Mouse (Mus musculus): ENCODE results near the gene Pecr. TPM values are rescaled to one million over a fixed set of nuclear protein-coding genes. Genes with fewer than 3 reads are reported as not detected.

The Pecr gene
- polyA plus RNA-seq, 1 experiment: 2.8 TPM

DNA sequence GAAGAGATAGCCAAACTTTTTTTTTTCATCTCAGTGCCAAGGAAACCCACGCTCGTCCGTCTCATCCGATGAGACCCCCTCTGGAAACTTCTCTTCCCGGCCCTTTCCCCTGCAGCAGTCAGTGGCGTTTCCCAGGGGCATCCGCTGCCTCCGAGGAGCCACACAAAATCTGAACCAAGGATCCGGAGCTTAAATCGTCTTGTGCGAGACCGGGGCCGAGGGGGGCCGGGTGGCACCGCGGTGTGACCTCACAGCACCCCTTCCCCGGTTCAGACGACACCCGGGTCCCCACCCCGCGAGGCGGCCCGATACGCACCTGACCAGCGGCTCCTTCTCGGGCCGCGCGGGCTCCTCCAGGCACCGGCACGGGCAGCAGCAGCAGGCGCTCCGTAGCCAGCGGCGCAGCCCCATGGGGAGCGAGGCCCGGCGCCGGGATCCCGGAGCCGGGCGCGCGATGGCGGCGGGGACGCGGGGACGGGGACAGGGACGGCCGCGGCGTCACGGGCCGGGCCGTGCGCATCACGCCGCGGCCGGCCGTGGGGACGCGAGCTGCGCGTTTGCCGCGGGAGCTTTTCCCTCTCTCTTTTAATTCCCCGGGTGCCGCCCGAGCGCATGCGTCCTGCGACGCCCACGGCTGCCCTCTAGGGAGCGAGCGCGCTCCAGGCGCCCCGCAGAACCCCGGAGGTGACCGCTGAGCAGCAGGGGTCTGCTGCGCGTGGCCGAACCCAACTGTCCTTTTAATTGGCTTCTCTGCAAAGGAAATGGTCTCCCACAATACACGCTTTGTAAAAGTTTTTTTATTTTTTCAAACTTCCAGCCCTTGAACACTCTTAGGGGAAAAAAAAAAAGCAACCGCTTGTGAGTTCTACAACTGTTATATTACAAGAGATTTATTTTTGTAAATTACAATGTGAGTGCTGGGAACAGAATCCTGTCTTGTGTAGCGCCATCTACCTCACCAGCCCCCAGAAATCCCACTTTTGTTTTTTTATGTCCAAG is 72.1 kb downstream of the Pecr start, which contains the start of gene Mreg:
TSS of gene Mreg (minus strand) at position 607 of the 999 bp plus-strand sequence.
- 1% methylated on average over 89 of the region's 89 CpGs for WGBS
- TF ChIP-seq POLR2A (IDR thresholded peaks at IDR 0.05; ENCODE audit: low read depth, low read length) (no peak), CTCF (IDR thresholded peaks at IDR 0.05; ENCODE audit: extremely low read depth, insufficient read depth, insufficient read length, insufficient replicate concordance) (peak; percentile 20; the same call in 1 of the 2 replicates)

GRCm38 (mm10) chr1:72210803-72211679 is 73.1 kb downstream of the Pecr start:
- peaks cover 3% of the 10 kb centered on the region; the same call in 1 of the 2 replicates for H3K27me3 ChIP-seq (ENCODE audit: control insufficient read depth, insufficient read depth, low read length)
- H3K4me3 ChIP-seq (ENCODE audit: extremely low read depth, insufficient read depth, insufficient read length): peak overlapping the region; percentile 64
- peaks cover 6% of the 10 kb centered on the region; the same call in 1 of the 2 replicates for H3K4me1 ChIP-seq (ENCODE audit: control insufficient read depth, insufficient read depth, insufficient read length)
- TF ChIP-seq CTCF (IDR thresholded peaks at IDR 0.05; ENCODE audit: extremely low read depth, insufficient read depth, insufficient read length, insufficient replicate concordance) (no peak), POLR2A (IDR thresholded peaks at IDR 0.05; ENCODE audit: low read depth, low read length) (no peak)
- no peak overlapping the region for H3K27ac ChIP-seq (ENCODE audit: insufficient read depth, low read length)
- 23% methylated on average over 17 of the region's 17 CpGs for WGBS
- no peak for DNase-seq (ENCODE audit: low read depth in 1 of 2, low spot score in 2 of 2)
- no peaks in the 10 kb centered on the region for H3K36me3 ChIP-seq (ENCODE audit: control insufficient read depth, insufficient read depth, low read length)

More for the DNA sequence above, 72.1 kb downstream of the Pecr start, which contains the start of gene Mreg:
- peaks cover 6% of the 10 kb centered on the region; the same call in 1 of the 2 replicates for H3K4me1 ChIP-seq (ENCODE audit: control insufficient read depth, insufficient read depth, insufficient read length)
- peak in 1 of 2 experiments; percentile 50 for DNase-seq (ENCODE audit: low read depth in 1 of 2, low spot score in 2 of 2)
- peak within 1 kb of the TSS; percentile 64 for H3K4me3 ChIP-seq (ENCODE audit: extremely low read depth, insufficient read depth, insufficient read length)
- peaks cover 3% of the 10 kb centered on the region; the same call in 1 of the 2 replicates for H3K27me3 ChIP-seq (ENCODE audit: control insufficient read depth, insufficient read depth, low read length)
- no peaks in the 10 kb centered on the region for H3K36me3 ChIP-seq (ENCODE audit: control insufficient read depth, insufficient read depth, low read length)
- peak within 1 kb of the TSS; percentile 11; the same call in 1 of the 2 replicates for H3K27ac ChIP-seq (ENCODE audit: insufficient read depth, low read length)

Other genes starting within 250 kb of the Pecr start
- gene Mreg, start 72.0 kb downstream of the Pecr start, polyA plus RNA-seq (2012; rRNA removed): 5.6 and 8.6 TPM in 2 replicates
- 0.02 TPM in 1 of 2 replicates, not detected in the other for gene Tmem169, start 55 bp upstream of the Pecr start, polyA plus RNA-seq (2012; rRNA removed)
- gene Xrcc5, start 23.1 kb upstream of the Pecr start, polyA plus RNA-seq (2012; rRNA removed): 1.4 and 1.7 TPM in 2 replicates

All from spleen, adult 2 months (tissue).